ENCODE assay signal across 30 mouse cellular contexts in genomic region chr12:3338931-3339330, GRCm38 (mm10). TPM values are rescaled to one million over a fixed set of nuclear protein-coding genes. Genes with fewer than 3 reads are reported as not detected.
DNase-seq lines count a peak whose midpoint lies in the region; ATAC-seq lines count a peak whose summit lies in the region.
"Had no signal": no experiment of that assay in that cellular context is flagged by ENCODE, and none has a peak within 500 bp of the region (broad histone marks: within the 10 kb centered on the region; RNA-seq: fewer than 3 reads in every experiment).

No protein-coding gene starts in this region.

- DNase-seq in spleen, postnatal 36 days (ENCODE audit: low spot score in 2 of 2), result peak; percentile 45 to 53
- no peak for DNase-seq in spleen, adult 12 weeks (ENCODE audit: low spot score)
- peak; percentile 26 to 28 for DNase-seq in natural killer cell, adult 2 months (ENCODE audit: low spot score in 2 of 2)
- no peak for DNase-seq in liver, embryonic 11.5 days (ENCODE audit: low spot score)
- DNase-seq in retina, postnatal 1 day, result no peak
- DNase-seq: adrenal gland, adult 8-10 months; cerebellum, adult 9-10 months; cerebellum, postnatal 36 days; gastrocnemius, postnatal 36 days; heart, adult 2 months; heart, postnatal 10 days; kidney, adult 18-20 months; kidney, postnatal 36 days; liver, postnatal 0 days; lung, postnatal 4 days; right cerebral cortex, adult 18-20 months; thymus, adult 18-20 months; thymus, postnatal 36 days had no signal

- H3K36me3 ChIP-seq in heart, embryonic 11.5 days (ENCODE audit: control insufficient read depth, insufficient read depth, low read length), result no peaks in the 10 kb centered on the region
- no peaks in the 10 kb centered on the region for H3K36me3 ChIP-seq in liver, embryonic 11.5 days (ENCODE audit: control insufficient read depth, insufficient read depth, low read length)
- H3K36me3 ChIP-seq: embryonic facial prominence, embryonic 12.5 days; forebrain, embryonic 15.5 days; heart, embryonic 13.5 days; kidney, embryonic 15.5 days; limb, embryonic 13.5 days; liver, embryonic 12.5 days; midbrain, embryonic 12.5 days; neural tube, embryonic 15.5 days had no signal

- H3K4me3 ChIP-seq in heart, embryonic 11.5 days (ENCODE audit: low read depth, low read length), result no peak overlapping the region
- H3K4me3 ChIP-seq in liver, embryonic 11.5 days (ENCODE audit: low read depth, low read length), result no peak overlapping the region
- H3K4me3 ChIP-seq: embryonic facial prominence, embryonic 12.5 days; forebrain, embryonic 15.5 days; heart, adult 2 months; heart, embryonic 13.5 days; kidney, embryonic 15.5 days; limb, embryonic 13.5 days; liver, embryonic 12.5 days; megakaryocyte, embryonic 14.5 days; midbrain, embryonic 12.5 days; neural tube, embryonic 15.5 days had no signal

- H3K9ac ChIP-seq in heart, embryonic 11.5 days (ENCODE audit: low read depth, low read length), result no peak overlapping the region
- no peak overlapping the region for H3K9ac ChIP-seq in liver, embryonic 11.5 days (ENCODE audit: low read depth, low read length)
- H3K9ac ChIP-seq: embryonic facial prominence, embryonic 12.5 days; forebrain, embryonic 15.5 days; heart, embryonic 13.5 days; hindbrain, embryonic 14.5 days; kidney, embryonic 15.5 days; limb, embryonic 13.5 days; liver, embryonic 12.5 days; liver, postnatal 0 days; midbrain, embryonic 12.5 days; neural tube, embryonic 15.5 days had no signal

- WGBS in heart, embryonic 11.5 days (ENCODE audit: insufficient replicate concordance), result 58% methylated on average over 1 of the region's 1 CpGs
- WGBS in liver, embryonic 11.5 days, result 62% methylated on average over 1 of the region's 1 CpGs

- peak; percentile 98 for ATAC-seq in activated CD4-positive, CD25-positive, alpha-beta regulatory T cell, adult 4 months
- ATAC-seq in heart, embryonic 11.5 days (replicated peaks; ENCODE audit: insufficient number of reproducible peaks, low FRiP score, low TSS enrichment), result no peak
- no peak for ATAC-seq in liver, embryonic 11.5 days (replicated peaks; ENCODE audit: low FRiP score)
- ATAC-seq: forebrain, embryonic 15.5 days; liver, embryonic 12.5 days; liver, postnatal 0 days had no signal

- H3K27me3 ChIP-seq in heart, embryonic 11.5 days (ENCODE audit: control insufficient read depth, insufficient read depth, low read length), result no peaks in the 10 kb centered on the region
- H3K27me3 ChIP-seq in liver, embryonic 11.5 days (replicated peaks; ENCODE audit: control insufficient read depth, insufficient read depth, low read length), result no peaks in the 10 kb centered on the region
- H3K27me3 ChIP-seq: embryonic facial prominence, embryonic 12.5 days; forebrain, embryonic 15.5 days; heart, embryonic 13.5 days; kidney, embryonic 15.5 days; limb, embryonic 13.5 days; liver, embryonic 12.5 days; megakaryocyte, embryonic 14.5 days; midbrain, embryonic 12.5 days; neural tube, embryonic 15.5 days had no signal

- H3K27ac ChIP-seq in heart, embryonic 11.5 days (ENCODE audit: low read depth, low read length), result no peak overlapping the region
- H3K27ac ChIP-seq in liver, embryonic 11.5 days (ENCODE audit: low read depth, low read length), result no peak overlapping the region
- H3K27ac ChIP-seq: embryonic facial prominence, embryonic 12.5 days; forebrain, embryonic 15.5 days; heart, adult 2 months; heart, embryonic 13.5 days; hindbrain, embryonic 14.5 days; kidney, embryonic 15.5 days; limb, embryonic 13.5 days; liver, embryonic 12.5 days; midbrain, embryonic 12.5 days; neural tube, embryonic 15.5 days had no signal

- no peak overlapping the region for H3K4me2 ChIP-seq in heart, embryonic 11.5 days
- H3K4me2 ChIP-seq in liver, embryonic 11.5 days, result no peak overlapping the region
- H3K4me2 ChIP-seq: embryonic facial prominence, embryonic 12.5 days; forebrain, embryonic 15.5 days; heart, embryonic 13.5 days; hindbrain, embryonic 14.5 days; kidney, embryonic 15.5 days; limb, embryonic 13.5 days; liver, embryonic 12.5 days; midbrain, embryonic 12.5 days; neural tube, embryonic 15.5 days had no signal

- H3K4me1 ChIP-seq in heart, embryonic 11.5 days (ENCODE audit: control insufficient read depth, insufficient read depth, low read length), result no peaks in the 10 kb centered on the region
- H3K4me1 ChIP-seq in liver, embryonic 11.5 days (replicated peaks; ENCODE audit: control insufficient read depth, insufficient read depth, low read length), result no peaks in the 10 kb centered on the region
- H3K4me1 ChIP-seq: embryonic facial prominence, embryonic 12.5 days; forebrain, embryonic 15.5 days; heart, embryonic 13.5 days; kidney, embryonic 15.5 days; limb, embryonic 13.5 days; liver, embryonic 12.5 days; megakaryocyte, embryonic 14.5 days; midbrain, embryonic 12.5 days; neural tube, embryonic 15.5 days had no signal

- no peaks in the 10 kb centered on the region for H3K9me3 ChIP-seq in heart, embryonic 11.5 days (replicated peaks; ENCODE audit: control insufficient read depth, low read length)
- no peaks in the 10 kb centered on the region for H3K9me3 ChIP-seq in liver, embryonic 11.5 days (ENCODE audit: control insufficient read depth, low read length)
- H3K9me3 ChIP-seq: forebrain, embryonic 15.5 days; heart, embryonic 13.5 days; kidney, embryonic 15.5 days; limb, embryonic 13.5 days; midbrain, embryonic 12.5 days; neural tube, embryonic 15.5 days had no signal

RNA-seq across cellular contexts. Expression of gene Kif3c, which starts 26.0 kb away (rescaled TPM):
- 1 to 10 TPM; 1.8 to 3.7 TPM for polyA plus RNA-seq in activated CD4-positive, CD25-positive, alpha-beta regulatory T cell, adult 4 months (2017; shearing (Covaris generic))
- polyA plus RNA-seq in heart, embryonic 11.5 days (2014; fragmentation: Nextera tagmentation; extraction: Ambion mirVana), result 5.9 and 8.7 TPM in 2 replicates
- polyA plus RNA-seq in liver, embryonic 11.5 days (2014; fragmentation: Nextera tagmentation; extraction: Ambion mirVana), result 3.5 and 4.8 TPM in 2 replicates

RNA-seq across cellular contexts. Expression of gene Rab10, which starts 29.2 kb away (rescaled TPM):
- polyA plus RNA-seq in activated CD4-positive, CD25-positive, alpha-beta regulatory T cell, adult 4 months (2017; shearing (Covaris generic)), result 10 to 100 TPM; 51.4 to 65.5 TPM
- 68.9 and 70.6 TPM in 2 replicates for polyA plus RNA-seq in heart, embryonic 11.5 days (2014; fragmentation: Nextera tagmentation; extraction: Ambion mirVana)
- 70.9 and 71.1 TPM in 2 replicates for polyA plus RNA-seq in liver, embryonic 11.5 days (2014; fragmentation: Nextera tagmentation; extraction: Ambion mirVana)

Comparison
In these comparisons a context has a peak if more than half of its experiments do, and no peak if none do; other contexts are left out.
1. DNase-seq: peak in spleen, postnatal 36 days (2 of 2) and natural killer cell, adult 2 months (2 of 2); none in spleen, adult 12 weeks (single experiment), liver, embryonic 11.5 days (single experiment) and retina, postnatal 1 day (single experiment).